Mouse (Mus musculus): ENCODE data around the gene Csnka2ip.

The Csnka2ip gene

DNA sequence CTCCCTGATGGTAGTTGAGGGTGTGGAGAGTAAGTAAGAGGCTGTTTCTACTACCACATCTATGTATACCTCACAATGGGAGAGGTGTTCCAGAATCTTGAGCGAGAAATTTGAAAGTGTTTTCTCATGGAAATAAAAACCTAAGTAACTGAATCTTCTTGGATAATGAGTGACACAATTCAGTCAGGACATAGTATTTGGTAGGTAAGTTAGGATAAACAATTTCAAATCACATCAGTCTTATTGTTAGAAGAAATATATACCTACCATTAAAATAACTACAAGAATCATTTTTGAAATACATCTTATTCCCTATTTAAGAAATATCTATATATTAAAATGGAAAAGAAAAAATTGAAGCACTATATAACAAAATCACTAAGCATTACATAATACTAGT lies at the start of gene Csnka2ip:
Gene Csnka2ip (minus strand): TSS at position 101 of the 400 bp plus-strand sequence.
- no peak for DNase-seq (ENCODE audit: low spot score)

- no peak for DNase-seq (ENCODE audit: low spot score)
Observed at GRCm38 (mm10) chr16:64649594-64650290, 47.5 kb upstream of the Csnka2ip start.

GRCm38 (mm10) chr16:64647771-64648170 lies 45.6 kb upstream of the Csnka2ip start:
- DNase-seq (ENCODE audit: low spot score): no peak

- DNase-seq (ENCODE audit: low spot score): no peak
Observed at GRCm38 (mm10) chr16:64635110-64635509, 32.9 kb upstream of the Csnka2ip start.

GRCm38 (mm10) chr16:64620116-64620515 lies 17.9 kb upstream of the Csnka2ip start:
- no peak for DNase-seq (ENCODE audit: low spot score)

GRCm38 (mm10) chr16:64614648-64615047 lies 12.4 kb upstream of the Csnka2ip start:
- no peak for DNase-seq (ENCODE audit: low spot score)

GRCm38 (mm10) chr16:64607793-64608192 lies 5.6 kb upstream of the Csnka2ip start:
- no peak for DNase-seq (ENCODE audit: low spot score)

- no peak for DNase-seq (ENCODE audit: low spot score)
Observed at GRCm38 (mm10) chr16:64586825-64587224, 15.4 kb downstream of the Csnka2ip start.

DNA sequence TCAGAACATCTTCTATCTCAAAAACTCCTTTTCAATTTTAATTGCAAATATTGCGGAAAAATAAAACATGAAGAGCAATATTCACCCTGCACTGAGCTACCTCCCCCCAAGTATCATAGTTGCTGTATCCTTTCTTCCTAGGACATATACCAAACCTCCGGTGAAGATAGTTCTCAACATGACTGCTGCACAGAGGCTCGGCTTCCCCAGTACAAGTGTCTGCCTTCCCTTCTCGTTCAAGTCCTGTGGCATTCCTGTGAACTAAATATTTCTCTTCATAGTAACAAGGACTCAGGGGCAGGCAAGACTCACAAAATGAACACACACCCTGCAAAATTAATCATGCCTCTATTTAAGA lies 16.0 kb downstream of the Csnka2ip start:
- no peak for DNase-seq (ENCODE audit: low spot score)

DNA sequence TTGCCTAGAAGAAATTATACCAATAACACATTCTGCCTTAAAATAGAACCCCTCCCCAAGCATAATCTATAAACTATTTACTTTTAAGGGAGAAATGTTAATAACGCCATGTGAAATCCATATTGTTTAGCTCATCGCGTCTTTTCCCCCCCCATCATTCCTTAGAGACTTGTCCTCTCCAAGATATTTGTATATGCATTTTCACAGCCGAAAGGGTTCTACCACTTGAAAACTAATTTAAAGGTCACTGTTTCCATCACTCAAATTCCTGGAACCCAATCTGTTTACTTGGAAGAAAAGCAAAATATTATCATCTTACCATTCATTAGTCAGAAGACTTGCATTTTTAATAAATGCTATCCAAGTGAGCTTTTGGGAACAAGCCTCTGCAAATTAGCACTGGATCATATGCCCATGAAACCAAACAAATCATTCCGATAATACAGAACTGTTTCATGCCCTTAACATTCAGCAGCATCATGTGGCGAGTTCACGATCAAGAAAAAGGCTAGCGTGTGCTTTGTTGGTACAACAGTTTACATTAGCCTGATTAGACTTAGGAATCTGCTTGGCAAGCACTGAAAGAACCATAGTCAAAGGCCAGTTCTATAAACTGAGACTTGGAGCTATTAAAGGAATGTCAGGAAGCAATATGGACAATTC lies 16.5 kb downstream of the Csnka2ip start:
- DNase-seq (ENCODE audit: low spot score): no peak

DNA sequence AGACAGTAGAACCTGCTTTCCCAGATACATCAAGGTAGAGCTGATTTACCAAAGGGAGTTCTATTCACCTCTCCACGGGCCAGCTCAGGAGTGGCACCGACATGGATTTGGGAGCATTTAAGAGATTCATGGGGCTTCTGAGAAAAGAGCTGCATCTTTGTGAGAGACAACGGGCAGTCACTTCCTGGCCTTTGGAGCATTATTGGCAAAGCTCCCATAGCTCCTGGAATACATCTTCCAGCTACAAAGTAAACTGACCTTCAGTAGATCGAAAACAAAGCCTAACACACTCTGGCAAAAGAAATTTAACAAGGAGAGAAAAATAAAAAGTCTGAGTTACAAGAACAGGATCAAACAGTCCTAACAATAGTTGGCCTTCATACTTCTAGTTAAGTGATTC lies 17.6 kb downstream of the Csnka2ip start:
- no peak for DNase-seq (ENCODE audit: low spot score)

DNA sequence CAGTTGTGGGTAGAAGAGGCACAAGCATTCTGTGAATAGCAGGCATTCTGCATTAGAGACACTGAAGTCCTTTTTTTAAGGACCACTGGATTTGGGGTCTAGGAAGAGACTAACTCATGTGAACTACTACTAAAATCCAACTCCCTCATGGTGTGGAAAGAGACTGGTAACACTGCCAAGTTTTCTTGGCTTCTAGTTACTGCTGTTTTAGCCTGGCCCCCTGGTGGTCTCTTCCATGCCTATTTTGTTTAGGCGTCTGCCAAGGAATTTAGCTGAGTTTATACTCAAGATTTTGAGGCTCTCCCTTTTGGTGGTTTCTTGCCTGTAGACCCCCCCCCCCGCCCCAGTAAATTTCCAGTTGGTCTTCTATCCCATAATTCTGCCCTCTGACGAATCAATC lies 18.8 kb downstream of the Csnka2ip start:
- DNase-seq (ENCODE audit: low spot score): no peak

- DNase-seq (ENCODE audit: low spot score): no peak
Observed at GRCm38 (mm10) chr16:64569496-64569895, 32.7 kb downstream of the Csnka2ip start.

- DNase-seq (ENCODE audit: low spot score): no peak
Observed at GRCm38 (mm10) chr16:64563081-64563480, 39.1 kb downstream of the Csnka2ip start.

GRCm38 (mm10) chr16:64558518-64558917 lies 43.7 kb downstream of the Csnka2ip start:
- DNase-seq (ENCODE audit: low spot score): no peak

DNA sequence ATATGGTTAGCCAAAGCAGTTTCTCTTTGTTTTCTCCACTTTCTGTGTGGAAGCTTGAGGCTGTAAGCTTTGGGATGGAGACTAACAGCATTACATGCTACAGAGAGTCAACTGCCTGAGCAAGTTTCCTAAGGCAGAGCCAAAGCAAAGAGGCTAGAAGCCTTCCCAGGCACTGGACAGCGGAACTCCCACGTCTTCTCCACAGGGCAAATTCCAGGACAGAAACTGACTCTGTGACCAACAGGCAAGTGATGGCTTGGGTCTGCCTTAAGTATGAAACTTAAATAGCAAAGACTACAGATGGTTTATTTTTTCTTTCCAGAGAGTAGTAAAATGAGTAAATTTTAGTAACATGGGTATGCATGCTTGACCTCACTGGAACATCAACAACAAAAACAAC lies 75.3 kb downstream of the Csnka2ip start:
- DNase-seq (ENCODE audit: low spot score): no peak

GRCm38 (mm10) chr16:64524051-64524645 lies 78.1 kb downstream of the Csnka2ip start:
- no peak for DNase-seq (ENCODE audit: low spot score)

- no peak for DNase-seq (ENCODE audit: low spot score)
Observed at GRCm38 (mm10) chr16:64513423-64513822, 88.8 kb downstream of the Csnka2ip start.

All from ovary, postnatal 10 days (tissue).